Mouse (Mus musculus) thymus, adult 2 months (tissue): ENCODE data around the gene Galnt7.

Experiments
- CTCF ChIP-seq: fragments of 200-500 bp; IDR thresholded peaks from 2 replicates; pipeline ENCODE4 v1.5.1; 2012; ENCODE audit warnings: mild to moderate bottlenecking, control low read depth, low read length, moderate library complexity, borderline replicate concordance; ENCODE audit not compliant: control insufficient read depth, poor library complexity, insufficient read depth; ENCODE audit errors: extremely low read depth
- POLR2A ChIP-seq: fragments of 200-500 bp; IDR thresholded peaks from 2 replicates; pipeline ENCODE4 v1.6.1; 2012; ENCODE audit warnings: mild to moderate bottlenecking, low read length, control low read depth, moderate library complexity; ENCODE audit not compliant: control insufficient read depth, poor library complexity, insufficient read depth; ENCODE audit errors: extremely low read depth

- TF ChIP-seq CTCF (no peak), POLR2A (no peak)
Observed at GRCm38 (mm10) chr8:57512141-57513056, 140.4 kb downstream of the Galnt7 start.
